Mouse (Mus musculus) stomach, embryonic 16.5 days (tissue): ENCODE measurements at regions not wholly inside any gene's neighbourhood (a gene's known extent, or its start where the extent isn't known, plus 50 kb on each side); places are given as distances from the start of the nearest gene placed in this dataset.

Source experiments
- ATAC-seq: fragments of 200-750 bp; cut with Nextera tagmentation; 2 replicates; pipeline ENCODE4 v1.8.0; 2017; ENCODE audit warnings: moderate number of reproducible peaks, moderate TSS enrichment; ENCODE audit not compliant: insufficient read depth, low FRiP score
- H3K27ac ChIP-seq: fragments of 300-500 bp; sonication (generic); 2 replicates; pipeline ENCODE4 v1.5.1; 2014; ENCODE audit warnings: low read length
- H3K27me3 ChIP-seq: fragments of 300-500 bp; sonication (generic); 2 replicates; pipeline ENCODE4 v1.6.1; 2014; ENCODE audit warnings: low read length, control low read depth, mixed read lengths; ENCODE audit not compliant: control insufficient read depth, insufficient read depth
- H3K36me3 ChIP-seq: fragments of 300-500 bp; sonication (generic); 2 replicates; pipeline ENCODE4 v1.6.1; 2014; ENCODE audit warnings: low read length; ENCODE audit not compliant: control insufficient read depth, insufficient read depth
- H3K4me1 ChIP-seq: fragments of 300-500 bp; sonication (generic); 2 replicates; pipeline ENCODE4 v1.6.1; 2014; ENCODE audit warnings: low read length, control low read depth, mixed read lengths; ENCODE audit not compliant: control insufficient read depth, insufficient read depth
- H3K4me2 ChIP-seq: fragments of 300-500 bp; sonication (generic); 2 replicates; pipeline ENCODE4 v1.6.1; 2014; ENCODE audit warnings: low read depth, low read length, mixed read lengths
- H3K4me3 ChIP-seq: fragments of 300-500 bp; sonication (generic); replicated peaks from 2 replicates; pipeline ENCODE4 v1.5.1; 2014; ENCODE audit warnings: mild to moderate bottlenecking, low read length
- H3K9ac ChIP-seq: fragments of 300-500 bp; sonication (generic); 2 replicates; pipeline ENCODE4 v1.6.1; 2014; ENCODE audit warnings: low read length
- H3K9me3 ChIP-seq: fragments of 300-500 bp; sonication (generic); replicated peaks from 2 replicates; pipeline ENCODE4 v1.6.1; 2016; ENCODE audit warnings: low read length, control low read depth; ENCODE audit not compliant: control insufficient read depth
- WGBS: fragments of 180-500 bp; shearing (Covaris S2); extraction: QIAGEN DNeasy Blood & Tissue Kit; methylation state at CpG from one replicate; pipeline ENCODE4 v1.1.7; 2014; 5-methylcytosine and 5-hydroxymethylcytosine counted together

GRCm38 (mm10) chr3:144362472-144362871 is 157.5 kb upstream of the Lmo4 start:
- Histone ChIP-seq H3K9me3 (no peaks in the 10 kb centered on the region), H3K4me3 (no peak overlapping the region), H3K4me2 (no peak overlapping the region), H3K27me3 (no peaks in the 10 kb centered on the region), H3K27ac (no peak overlapping the region), H3K4me1 (no peaks in the 10 kb centered on the region), H3K36me3 (no peaks in the 10 kb centered on the region), H3K9ac (no peak overlapping the region)
- WGBS, result 62% methylated on average over 10 of the region's 10 CpGs
- ATAC-seq, result no peak

- H3K4me2 ChIP-seq, result no peak overlapping the region
- no peak for ATAC-seq
- H3K9me3 ChIP-seq, result no peaks in the 10 kb centered on the region
- no peaks in the 10 kb centered on the region for H3K4me1 ChIP-seq
- no peaks in the 10 kb centered on the region for H3K27me3 ChIP-seq
- WGBS, result 80% methylated on average over 4 of the region's 4 CpGs
- no peak overlapping the region for H3K4me3 ChIP-seq
- no peaks in the 10 kb centered on the region for H3K36me3 ChIP-seq
- H3K9ac ChIP-seq, result no peak overlapping the region
- H3K27ac ChIP-seq, result no peak overlapping the region
These were observed 156.4 kb upstream of the Lmo4 start for GRCm38 (mm10) chr3:144361203-144361978.

GRCm38 (mm10) chr3:144356948-144357295 is 151.9 kb upstream of the Lmo4 start:
- no peak overlapping the region for H3K27ac ChIP-seq
- H3K4me1 ChIP-seq, result no peaks in the 10 kb centered on the region
- no peaks in the 10 kb centered on the region for H3K9me3 ChIP-seq
- ATAC-seq, result no peak
- WGBS, result 74% methylated on average over 11 of the region's 11 CpGs
- H3K4me2 ChIP-seq, result no peak overlapping the region
- no peaks in the 10 kb centered on the region for H3K36me3 ChIP-seq
- no peak overlapping the region for H3K4me3 ChIP-seq
- no peak overlapping the region for H3K9ac ChIP-seq
- H3K27me3 ChIP-seq, result no peaks in the 10 kb centered on the region

- H3K4me3 ChIP-seq, result no peak overlapping the region
- no peak overlapping the region for H3K9ac ChIP-seq
- H3K9me3 ChIP-seq, result no peaks in the 10 kb centered on the region
- H3K27ac ChIP-seq, result no peak overlapping the region
- no peak for ATAC-seq
- H3K27me3 ChIP-seq, result no peaks in the 10 kb centered on the region
- 81% methylated on average over 17 of the region's 17 CpGs for WGBS
- H3K36me3 ChIP-seq, result no peaks in the 10 kb centered on the region
- no peak overlapping the region for H3K4me2 ChIP-seq
- H3K4me1 ChIP-seq, result no peaks in the 10 kb centered on the region
These were observed 151.3 kb upstream of the Lmo4 start for GRCm38 (mm10) chr3:144356103-144356947.

- Histone ChIP-seq H3K27me3 (no peaks in the 10 kb centered on the region), H3K4me2 (no peak overlapping the region), H3K4me3 (no peak overlapping the region), H3K4me1 (no peaks in the 10 kb centered on the region), H3K36me3 (no peaks in the 10 kb centered on the region), H3K9me3 (no peaks in the 10 kb centered on the region), H3K9ac (no peak overlapping the region), H3K27ac (no peak overlapping the region)
- 89% methylated on average over 4 of the region's 4 CpGs for WGBS
- no peak for ATAC-seq
These were observed 147.5 kb upstream of the Lmo4 start for GRCm38 (mm10) chr3:144352559-144352958.

- H3K36me3 ChIP-seq, result no peaks in the 10 kb centered on the region
- no peak overlapping the region for H3K4me3 ChIP-seq
- H3K9me3 ChIP-seq, result no peaks in the 10 kb centered on the region
- no peak overlapping the region for H3K27ac ChIP-seq
- H3K27me3 ChIP-seq, result no peaks in the 10 kb centered on the region
- H3K4me2 ChIP-seq, result no peak overlapping the region
- no peak overlapping the region for H3K9ac ChIP-seq
- no peaks in the 10 kb centered on the region for H3K4me1 ChIP-seq
- ATAC-seq, result no peak
- 68% methylated on average over 9 of the region's 9 CpGs for WGBS
These were observed 143.4 kb upstream of the Lmo4 start for GRCm38 (mm10) chr3:144348431-144348830.

- Histone ChIP-seq H3K27me3 (no peaks in the 10 kb centered on the region), H3K27ac (no peak overlapping the region), H3K4me3 (no peak overlapping the region), H3K4me2 (no peak overlapping the region), H3K4me1 (no peaks in the 10 kb centered on the region), H3K9me3 (no peaks in the 10 kb centered on the region), H3K9ac (no peak overlapping the region), H3K36me3 (no peaks in the 10 kb centered on the region)
- 30% methylated on average over 3 of the region's 3 CpGs for WGBS
- no peak for ATAC-seq
These were observed 130.2 kb upstream of the Lmo4 start for GRCm38 (mm10) chr3:144335237-144335636.

GRCm38 (mm10) chr3:144334201-144334600 is 129.2 kb upstream of the Lmo4 start:
- no peak overlapping the region for H3K9ac ChIP-seq
- WGBS, result 76% methylated on average over 5 of the region's 5 CpGs
- no peak overlapping the region for H3K4me3 ChIP-seq
- H3K4me1 ChIP-seq, result no peaks in the 10 kb centered on the region
- no peak for ATAC-seq
- no peak overlapping the region for H3K4me2 ChIP-seq
- H3K27ac ChIP-seq, result no peak overlapping the region
- no peaks in the 10 kb centered on the region for H3K36me3 ChIP-seq
- no peaks in the 10 kb centered on the region for H3K27me3 ChIP-seq
- no peaks in the 10 kb centered on the region for H3K9me3 ChIP-seq

- 17% methylated on average over 5 of the region's 5 CpGs for WGBS
These were observed 127.3 kb upstream of the Lmo4 start for GRCm38 (mm10) chr3:144332353-144332752.

More at GRCm38 (mm10) chr3:144332353-144332752, 127.3 kb upstream of the Lmo4 start:
- no peaks in the 10 kb centered on the region for H3K27me3 ChIP-seq
- no peaks in the 10 kb centered on the region for H3K36me3 ChIP-seq
- H3K4me2 ChIP-seq, result no peak overlapping the region
- no peak overlapping the region for H3K27ac ChIP-seq
- no peaks in the 10 kb centered on the region for H3K9me3 ChIP-seq
- H3K4me1 ChIP-seq, result no peaks in the 10 kb centered on the region
- ATAC-seq, result no peak
- H3K9ac ChIP-seq, result no peak overlapping the region
- no peak overlapping the region for H3K4me3 ChIP-seq
